In the genomic region with DNA sequence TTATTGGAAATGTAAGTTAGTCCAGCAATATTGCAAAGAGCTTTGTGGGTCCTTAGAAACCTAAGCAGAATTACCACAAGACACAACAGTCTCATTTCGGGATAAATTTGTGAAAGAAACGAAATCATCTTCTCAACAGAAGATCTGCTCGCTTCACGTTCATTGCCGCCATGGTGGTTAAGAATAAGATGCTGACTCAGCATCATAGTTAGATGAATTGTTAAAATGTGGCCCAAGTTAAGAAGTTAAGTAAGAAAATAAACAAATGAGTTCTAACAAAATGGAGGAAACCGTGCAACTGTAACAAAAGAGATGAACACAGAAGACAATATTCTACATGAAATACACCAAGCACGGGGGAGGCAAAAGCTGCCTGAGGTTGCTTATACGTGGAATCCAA, we compare ENCODE assay signal across 16 mouse cellular contexts.
"Had no signal": no experiment of that assay in that cellular context is flagged by ENCODE, and none has a peak within 500 bp of the region (broad histone marks: within the 10 kb centered on the region; RNA-seq: fewer than 3 reads in every experiment).

No protein-coding gene starts in this region.

- DNase-seq: retina, postnatal 1 day; right cerebral cortex, adult 18-20 months; right cerebral cortex, postnatal 14 days; right cerebral cortex, postnatal 25 days; right cerebral cortex, postnatal 4 days; spleen, adult 18-20 months; thymus, adult 18-20 months; thymus, adult 2 months; thymus, postnatal 14 days; thymus, postnatal 25 days; thymus, postnatal 36 days; thymus, postnatal 4 days had no signal

- H3K4me3 ChIP-seq: neural tube, embryonic 13.5 days; neural tube, embryonic 15.5 days; stomach, embryonic 15.5 days had no signal

- H3K9me3 ChIP-seq: neural tube, embryonic 13.5 days; neural tube, embryonic 15.5 days; stomach, embryonic 15.5 days had no signal

- H3K36me3 ChIP-seq: neural tube, embryonic 13.5 days; neural tube, embryonic 15.5 days; stomach, embryonic 15.5 days had no signal

- H3K4me2 ChIP-seq: neural tube, embryonic 13.5 days; neural tube, embryonic 15.5 days; stomach, embryonic 15.5 days had no signal

- H3K4me1 ChIP-seq: neural tube, embryonic 13.5 days; neural tube, embryonic 15.5 days; stomach, embryonic 15.5 days had no signal

- H3K27me3 ChIP-seq: neural tube, embryonic 13.5 days; neural tube, embryonic 15.5 days; stomach, embryonic 15.5 days had no signal

- H3K9ac ChIP-seq: neural tube, embryonic 13.5 days; neural tube, embryonic 15.5 days; stomach, embryonic 15.5 days had no signal

- H3K27ac ChIP-seq: neural tube, embryonic 13.5 days; neural tube, embryonic 15.5 days; stomach, embryonic 15.5 days; stomach, postnatal 0 days had no signal
